Mouse (Mus musculus) MEL (cell line): ENCODE measurements around the gene Tmem102. TPM values are rescaled to one million over a fixed set of nuclear protein-coding genes. Genes with fewer than 3 reads are reported as not detected.

ENCODE experiments used
- DNase-seq: peaks from one replicate; pipeline ENCODE4 v3.0.0; 2011; ENCODE audit warnings: low read depth, low spot score
- H3K27ac ChIP-seq: 2 replicates; pipeline ENCODE4 v1.5.1; 2012; ENCODE audit warnings: low read depth, mild to moderate bottlenecking, control low read depth, low read length, moderate library complexity; ENCODE audit not compliant: control insufficient read depth
- H3K27me3 ChIP-seq, 2 experiments: fragments of 150-350 bp in 1 of 2; sonication (generic) in 1 of 2; 2 replicates each; pipeline ENCODE4 v1.6.1; 2012; ENCODE audit warnings: low read length in 2 of 2, mild to moderate bottlenecking in 2 of 2, improper control_type of control experiment in 1 of 2, moderate library complexity in 1 of 2; ENCODE audit not compliant: insufficient read depth in 2 of 2, control insufficient read depth in 1 of 2
- H3K36me3 ChIP-seq, 2 experiments: 2 replicates each; pipeline ENCODE4 v1.6.1; 2012 to 2014; ENCODE audit warnings: low read length in 2 of 2, improper control_type of control experiment in 1 of 2, inconsistent platforms in 1 of 2, mild to moderate bottlenecking in 1 of 2; ENCODE audit not compliant: insufficient read depth in 2 of 2, control insufficient read depth in 1 of 2
- H3K4me1 ChIP-seq, 2 experiments: fragments of 150-350 bp in 1 of 2; sonication (generic) in 1 of 2; 2 replicates each; pipeline ENCODE4 v1.6.1; 2012; ENCODE audit warnings: low read length in 2 of 2, improper control_type of control experiment in 1 of 2, mild to moderate bottlenecking in 1 of 2; ENCODE audit not compliant: insufficient read depth in 2 of 2, control insufficient read depth in 1 of 2
- H3K4me3 ChIP-seq, 2 experiments: fragments of 150-350 bp in 1 of 2; sonication (generic) in 1 of 2; 2 replicates each; pipeline ENCODE4 v1.5.1; 2012; ENCODE audit warnings: low read depth in 2 of 2, low read length in 2 of 2, mild to moderate bottlenecking in 2 of 2, moderate library complexity in 2 of 2, control low read depth in 1 of 2, improper control_type of control experiment in 1 of 2; ENCODE audit not compliant: control insufficient read depth in 1 of 2, insufficient read depth in 1 of 2
- H3K79me2 ChIP-seq: 2 replicates; pipeline ENCODE4 v1.6.1; 2012; ENCODE audit warnings: mild to moderate bottlenecking, low read length, moderate library complexity; ENCODE audit not compliant: control insufficient read depth, poor library complexity, insufficient read depth
- H3K9ac ChIP-seq: 2 replicates; pipeline ENCODE4 v1.6.1; 2012; ENCODE audit warnings: low read depth, mild to moderate bottlenecking, control low read depth, low read length, moderate library complexity; ENCODE audit not compliant: control insufficient read depth, poor library complexity, severe bottlenecking
- H3K9me3 ChIP-seq: fragments of 150-350 bp; sonication (generic); replicated peaks from 2 replicates; pipeline ENCODE4 v1.6.1; 2012; ENCODE audit warnings: mild to moderate bottlenecking, low read length, improper control_type of control experiment, moderate library complexity; ENCODE audit not compliant: insufficient read depth
- BHLHE40 ChIP-seq: IDR thresholded peaks from 2 replicates; pipeline ENCODE4 v1.6.1; 2012; ENCODE audit warnings: low read depth, mild to moderate bottlenecking, inconsistent platforms, low read length, improper control_type of control experiment, borderline replicate concordance
- CHD1 ChIP-seq: IDR thresholded peaks from 2 replicates; pipeline ENCODE4 v1.6.1; 2012; ENCODE audit warnings: low read depth, mild to moderate bottlenecking, inconsistent platforms, low read length, improper control_type of control experiment
- CHD2 ChIP-seq: IDR thresholded peaks from 2 replicates; pipeline ENCODE4 v1.6.1; 2011; ENCODE audit warnings: low read length, improper control_type of control experiment
- ELF1 ChIP-seq: IDR thresholded peaks from 2 replicates; pipeline ENCODE4 v1.6.1; 2014; ENCODE audit warnings: low read depth, mild to moderate bottlenecking, inconsistent platforms, low read length, improper control_type of control experiment, moderate library complexity
- EP300 ChIP-seq, 2 experiments: IDR thresholded peaks; 2 replicates each; pipeline ENCODE4 v1.6.1; 2011; ENCODE audit warnings: improper control_type of control experiment in 2 of 2, low read length in 2 of 2, low read depth in 1 of 2, mild to moderate bottlenecking in 1 of 2
- ETS1 ChIP-seq: IDR thresholded peaks from 2 replicates; pipeline ENCODE4 v1.6.1; 2012; ENCODE audit warnings: low read depth, mild to moderate bottlenecking, inconsistent platforms, low read length, improper control_type of control experiment, moderate library complexity
- GABPA ChIP-seq: IDR thresholded peaks from 2 replicates; pipeline ENCODE4 v1.6.1; 2012; ENCODE audit warnings: low read depth, mild to moderate bottlenecking, inconsistent platforms, low read length, improper control_type of control experiment, moderate library complexity
- JUND ChIP-seq: IDR thresholded peaks from 2 replicates; pipeline ENCODE4 v1.6.1; 2011; ENCODE audit warnings: low read depth, mild to moderate bottlenecking, improper control_type of control experiment, low read length
- KAT2A ChIP-seq: conservative IDR thresholded peaks from 2 replicates; pipeline ENCODE4 v1.6.1; 2012; ENCODE audit warnings: low read depth, low read length, improper control_type of control experiment, inconsistent platforms
- MAX ChIP-seq: IDR thresholded peaks from 2 replicates; pipeline ENCODE4 v1.6.1; 2011; ENCODE audit warnings: low read length, improper control_type of control experiment
- MAZ ChIP-seq: IDR thresholded peaks from 2 replicates; pipeline ENCODE4 v1.6.1; 2012; ENCODE audit warnings: low read depth, mild to moderate bottlenecking, inconsistent platforms, low read length, improper control_type of control experiment
- MEF2A ChIP-seq: IDR thresholded peaks from 2 replicates; pipeline ENCODE4 v1.6.1; 2014; ENCODE audit warnings: low read depth, mild to moderate bottlenecking, inconsistent platforms, low read length, improper control_type of control experiment; ENCODE audit not compliant: poor library complexity, insufficient replicate concordance, severe bottlenecking; ENCODE audit errors: extremely low read depth
- MYB ChIP-seq: IDR thresholded peaks from 2 replicates; pipeline ENCODE4 v1.6.1; 2011; ENCODE audit warnings: mild to moderate bottlenecking, low read depth, low read length, improper control_type of control experiment
- MYC ChIP-seq: IDR thresholded peaks from 2 replicates; pipeline ENCODE4 v1.6.1; 2011; ENCODE audit warnings: low read depth, mild to moderate bottlenecking, low read length, improper control_type of control experiment, moderate library complexity
- NELFE ChIP-seq: IDR thresholded peaks from 2 replicates; pipeline ENCODE4 v1.6.1; 2011; ENCODE audit warnings: low read depth, low read length, improper control_type of control experiment
- NRF1 ChIP-seq: IDR thresholded peaks from 2 replicates; pipeline ENCODE4 v1.6.1; 2014; ENCODE audit warnings: low read depth, mild to moderate bottlenecking, inconsistent platforms, low read length, improper control_type of control experiment, moderate library complexity; ENCODE audit not compliant: poor library complexity, insufficient read depth, severe bottlenecking
- POLR2A ChIP-seq, 2 experiments: IDR thresholded peaks; 2 replicates each; pipeline ENCODE4 v1.6.1; 2011 to 2012; ENCODE audit warnings: low read length in 2 of 2, mild to moderate bottlenecking in 2 of 2, control low read depth in 1 of 2, improper control_type of control experiment in 1 of 2, low read depth in 1 of 2, moderate library complexity in 1 of 2; ENCODE audit not compliant: control insufficient read depth in 1 of 2, insufficient read depth in 1 of 2, poor library complexity in 1 of 2
- RAD21 ChIP-seq: IDR thresholded peaks from 2 replicates; pipeline ENCODE4 v1.6.1; 2011; ENCODE audit warnings: mild to moderate bottlenecking, low read depth, low read length, improper control_type of control experiment
- RCOR1 ChIP-seq: IDR thresholded peaks from 2 replicates; pipeline ENCODE4 v1.6.1; 2012; ENCODE audit warnings: low read depth, mild to moderate bottlenecking, inconsistent platforms, low read length, improper control_type of control experiment
- SMC3 ChIP-seq: IDR thresholded peaks from 2 replicates; pipeline ENCODE4 v1.6.1; 2011; ENCODE audit warnings: low read depth, low read length, improper control_type of control experiment
- TAL1 ChIP-seq: IDR thresholded peaks from 2 replicates; pipeline ENCODE4 v1.6.1; 2012; ENCODE audit warnings: mild to moderate bottlenecking, inconsistent platforms, low read length, moderate library complexity, mixed read lengths
- TBP ChIP-seq: IDR thresholded peaks from 2 replicates; pipeline ENCODE4 v1.8.0; 2011; ENCODE audit warnings: low read depth, low read length, improper control_type of control experiment
- TCF12 ChIP-seq: IDR thresholded peaks from 2 replicates; pipeline ENCODE4 v1.6.1; 2014; ENCODE audit warnings: low read depth, mild to moderate bottlenecking, inconsistent platforms, low read length, improper control_type of control experiment, moderate library complexity
- ZC3H11A ChIP-seq: IDR thresholded peaks from 2 replicates; pipeline ENCODE4 v1.6.1; 2012; ENCODE audit warnings: low read depth, mild to moderate bottlenecking, inconsistent platforms, low read length, improper control_type of control experiment
- ZNF384 ChIP-seq: IDR thresholded peaks from 2 replicates; pipeline ENCODE4 v1.6.1; 2012; ENCODE audit warnings: low read depth, mild to moderate bottlenecking, inconsistent platforms, low read length, improper control_type of control experiment
- polyA plus RNA-seq, 2 experiments: library from polyadenylated mRNA; stranded (reverse) in 1 of 2; unstranded in 1 of 2; fragments of >175 nt in 1 of 2; fragments of >200 nt in 1 of 2; gene quantifications; 2 replicates each; pipeline versions ENCODE4 v1.2.1 to v1.2.4; 2012; ENCODE audit warnings: low replicate concordance in 2 of 2, low read depth in 1 of 2; ENCODE audit not compliant: insufficient read length in 2 of 2, insufficient read depth in 1 of 2, missing spikeins in 1 of 2
- total RNA-seq: library from RNA; depleted of rRNA; stranded (reverse); fragments of 300-350 nt; gene quantifications from 2 replicates; pipeline ENCODE4 v1.2.3, GENCODE M21; 2012

Gene Tmem102
- total and polyA plus RNA-seq, 3 experiments: 0.31 to 2.4 TPM; not detected in 1

DNA sequence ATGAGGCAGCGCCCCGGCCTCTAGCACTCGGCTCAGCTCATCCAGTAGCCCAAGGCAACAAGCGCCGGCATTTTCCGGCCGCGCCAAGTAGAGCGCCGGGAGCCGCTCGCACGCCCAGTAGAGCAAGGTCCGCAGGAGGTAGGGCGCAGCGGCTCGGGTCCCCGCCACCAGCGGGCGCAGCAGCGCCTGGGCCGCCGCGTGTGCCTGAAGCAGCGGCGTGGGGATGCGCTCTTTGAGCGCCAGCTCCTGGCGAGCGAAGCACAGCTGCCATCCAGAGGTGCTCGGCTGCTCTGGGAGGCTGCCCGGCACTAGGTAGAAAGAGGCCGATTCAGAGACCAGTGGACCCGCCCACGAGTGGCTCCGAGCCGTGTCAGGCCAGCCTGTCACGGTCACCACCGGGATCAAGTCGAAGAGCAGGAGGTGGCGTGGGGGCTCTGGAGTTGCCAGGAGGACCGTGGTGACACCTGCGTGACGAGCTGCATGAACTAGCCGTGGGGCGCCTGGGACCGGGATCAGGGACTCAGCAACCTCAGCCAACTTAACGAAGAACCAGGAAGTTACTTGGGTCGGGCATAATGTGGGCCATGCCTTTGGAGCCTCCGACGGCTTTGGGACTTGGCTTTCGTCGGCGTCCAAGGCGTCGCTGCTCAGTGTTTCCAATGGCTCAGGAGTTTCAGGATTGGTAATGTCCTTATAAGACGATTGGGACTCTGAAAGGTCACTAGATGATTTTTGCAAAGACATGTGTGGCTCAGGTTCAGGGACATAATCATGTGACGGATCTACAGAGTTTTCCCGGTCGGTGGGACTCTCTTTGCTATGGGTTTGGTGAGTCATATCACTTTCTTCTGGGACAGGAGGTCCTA lies 1.4 kb downstream of the Tmem102 start (continued):
- TF ChIP-seq TAL1 (no peak), RAD21 (peak; percentile 24), BHLHE40 (no peak), KAT2A (no peak), ETS1 (no peak), RCOR1 (no peak), SMC3 (peak; percentile 53), ZC3H11A (0 out of 2 replicates have a peak, but pooled peaks have one; percentile 4), TBP (0 out of 2 replicates have a peak, but pooled peaks have one; percentile 25), ZNF384 (no peak), CHD1 (no peak), CHD2 (no peak), NRF1 (0 out of 2 replicates have a peak, but pooled peaks have one; percentile 30), EP300 (IDR thresholded peaks at IDR 0.05; ENCODE audit: low read depth in 1 of 2, low read length in 2 of 2) (no peak), ELF1 (0 out of 2 replicates have a peak, but pooled peaks have one; percentile 44), MAZ (no peak), JUND (no peak), TCF12 (no peak), POLR2A (IDR thresholded peaks at IDR 0.05; ENCODE audit: control insufficient read depth in 1 of 2, insufficient read depth in 1 of 2, low read depth in 1 of 2, low read length in 2 of 2, poor library complexity in 1 of 2) (peak; percentile 54 to 68; a peak in 3 of 4 replicates), NELFE (peak; percentile 14; the same call in 1 of the 2 replicates), GABPA (no peak), MEF2A (no peak), MAX (peak; percentile 44)

DNA sequence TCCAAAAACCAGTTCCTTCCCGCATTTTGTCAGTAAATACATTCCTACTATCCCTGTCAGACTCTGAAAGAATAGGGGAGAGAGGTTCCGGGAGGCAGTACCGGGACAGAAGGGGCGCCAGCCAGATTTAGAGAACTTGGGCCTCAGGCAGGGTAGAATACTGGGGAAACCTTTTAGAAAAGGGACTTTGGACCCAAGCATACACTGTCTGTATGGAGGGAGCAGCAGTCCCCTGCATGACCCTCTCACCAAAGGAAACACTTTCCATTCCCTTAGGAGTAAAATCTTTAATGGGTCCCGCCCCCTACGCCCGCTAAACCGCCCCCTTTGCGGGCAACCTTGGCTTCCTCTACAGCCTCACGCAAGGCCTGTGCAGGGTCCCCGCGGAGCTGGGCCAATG lies 2.1 kb downstream of the Tmem102 start:
- no peaks in the 10 kb centered on the region for H3K27me3 ChIP-seq
- H3K9ac ChIP-seq: peak overlapping the region; percentile 78
- H3K27ac ChIP-seq: no peak overlapping the region
- peak; percentile 28; the same call in 1 of the 2 replicates for TF ChIP-seq ZC3H11A
- TF ChIP-seq TBP: no peak
- TF ChIP-seq MYB: no peak
- 0 out of 2 replicates have a peak, but pooled peaks have one; percentile 32 for TF ChIP-seq MYC
- 0 out of 2 replicates have a peak, but pooled peaks have one; percentile 15 for TF ChIP-seq ELF1
- TF ChIP-seq MAX: peak; percentile 39; the same call in 1 of the 2 replicates
- peaks cover 8% of the 10 kb centered on the region; the same call in 1 of the 2 replicates for H3K79me2 ChIP-seq
- no peaks in the 10 kb centered on the region for H3K9me3 ChIP-seq
- peak; percentile 80 for DNase-seq
- peaks cover 0 to 8% of the 10 kb centered on the region in 2 experiments; a peak in 2 of 4 replicates for H3K36me3 ChIP-seq
- H3K4me3 ChIP-seq: peak overlapping the region; percentile 70 to 89
- peaks cover 5 to 19% of the 10 kb centered on the region in 2 experiments; a peak in 3 of 4 replicates for H3K4me1 ChIP-seq
